Mouse (Mus musculus) bone marrow macrophage, adult 2 months (primary cell): Measurements from ENCODE around the gene Gm49388. TPM values are rescaled to one million over a fixed set of nuclear protein-coding genes. Genes with fewer than 3 reads are reported as not detected.

Experiments
- H3K27ac ChIP-seq: 2 replicates; pipeline ENCODE4 v1.5.1; 2012; ENCODE audit warnings: low read depth, low read length; ENCODE audit not compliant: insufficient read depth
- H3K4me1 ChIP-seq: 2 replicates; pipeline ENCODE4 v1.6.1; 2012; ENCODE audit warnings: low read length; ENCODE audit not compliant: control insufficient read depth, insufficient read depth
- H3K4me3 ChIP-seq: 2 replicates; pipeline ENCODE4 v1.5.1; 2012; ENCODE audit warnings: mild to moderate bottlenecking, low read length, moderate library complexity; ENCODE audit not compliant: insufficient read depth
- CTCF ChIP-seq: IDR thresholded peaks from 2 replicates; pipeline ENCODE4 v1.5.1; 2012; ENCODE audit warnings: low read depth, mild to moderate bottlenecking, low read length, moderate library complexity
- POLR2A ChIP-seq: IDR thresholded peaks from 2 replicates; pipeline ENCODE4 v1.6.1; 2012; ENCODE audit warnings: mild to moderate bottlenecking, low read depth, low read length, borderline replicate concordance
- polyA plus RNA-seq: library from polyadenylated mRNA; stranded (reverse); fragments of >200 nt; gene quantifications from 2 replicates; pipeline ENCODE4 v1.2.4, GENCODE M21; 2012; ENCODE audit not compliant: missing spikeins, insufficient read depth, insufficient read length

Gene Gm49388
- polyA plus RNA-seq, 1 experiment: not detected

GRCm38 (mm10) chr7:127776426-127776825 lies 9.0 kb upstream of the Gm49388 start, which contains the start of gene Setd1a:
Gene Setd1a (plus strand): TSS chr7:127776670.
- H3K4me1 ChIP-seq: peaks cover 12% of the 10 kb centered on the region
- peak within 1 kb of the TSS; percentile 90 for H3K4me3 ChIP-seq
- TF ChIP-seq POLR2A: no peak
- no peak for TF ChIP-seq CTCF
- H3K27ac ChIP-seq: peak within 1 kb of the TSS; percentile 98

- H3K4me1 ChIP-seq: peaks cover 10% of the 10 kb centered on the region
- TF ChIP-seq POLR2A (no peak), CTCF (no peak)
- H3K4me3 ChIP-seq: peak overlapping the region; percentile 90
- peak overlapping the region; percentile 98 for H3K27ac ChIP-seq
Measured at GRCm38 (mm10) chr7:127776878-127777473, 8.4 kb upstream of the Gm49388 start.

- peak overlapping the region; percentile 90 for H3K4me3 ChIP-seq
- H3K27ac ChIP-seq: peak overlapping the region; percentile 98
- peaks cover 7% of the 10 kb centered on the region for H3K4me1 ChIP-seq
- TF ChIP-seq POLR2A (no peak), CTCF (no peak)
Measured at GRCm38 (mm10) chr7:127777474-127778266, 7.7 kb upstream of the Gm49388 start.

GRCm38 (mm10) chr7:127778350-127778749 lies 7.1 kb upstream of the Gm49388 start:
- no peak overlapping the region for H3K27ac ChIP-seq
- no peak for TF ChIP-seq POLR2A
- TF ChIP-seq CTCF: no peak
- H3K4me3 ChIP-seq: peak overlapping the region; percentile 90
- peaks cover 7% of the 10 kb centered on the region for H3K4me1 ChIP-seq

- no peak overlapping the region for H3K27ac ChIP-seq
- TF ChIP-seq CTCF (no peak), POLR2A (no peak)
- peaks cover 16% of the 10 kb centered on the region for H3K4me1 ChIP-seq
- no peak overlapping the region for H3K4me3 ChIP-seq
Measured at GRCm38 (mm10) chr7:127797076-127797845, 11.9 kb downstream of the Gm49388 start.

- H3K4me1 ChIP-seq: peaks cover 15% of the 10 kb centered on the region
- TF ChIP-seq CTCF: no peak
- no peak for TF ChIP-seq POLR2A
- H3K27ac ChIP-seq: no peak overlapping the region
- H3K4me3 ChIP-seq: no peak overlapping the region
Measured at GRCm38 (mm10) chr7:127798591-127798990, 13.2 kb downstream of the Gm49388 start.

GRCm38 (mm10) chr7:127799211-127799610 lies 13.8 kb downstream of the Gm49388 start:
- Histone ChIP-seq H3K27ac (no peak overlapping the region), H3K4me1 (peaks cover 15% of the 10 kb centered on the region), H3K4me3 (no peak overlapping the region)
- no peak for TF ChIP-seq CTCF
- no peak for TF ChIP-seq POLR2A

DNA sequence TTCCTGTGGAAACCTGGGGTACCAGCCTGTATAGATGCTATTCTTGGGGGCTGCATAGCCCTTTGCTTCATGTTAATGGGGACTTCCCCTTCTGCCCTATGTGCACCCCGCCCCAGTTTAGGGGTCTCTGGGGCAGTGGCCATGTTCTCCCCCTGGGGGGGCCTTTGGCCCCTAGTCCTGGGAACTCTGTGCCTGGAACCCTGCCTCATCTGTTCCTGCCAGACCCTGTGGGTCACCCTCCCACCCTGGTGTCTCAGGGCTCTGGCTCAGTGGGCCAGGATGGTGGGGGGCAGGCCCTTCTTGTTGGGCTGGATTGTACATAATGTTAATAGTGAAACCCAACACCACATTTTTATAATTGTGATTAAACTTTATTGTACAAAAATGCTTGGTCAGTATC lies 14.3 kb downstream of the Gm49388 start:
- Histone ChIP-seq H3K4me1 (peaks cover 15% of the 10 kb centered on the region), H3K4me3 (no peak overlapping the region), H3K27ac (no peak overlapping the region)
- TF ChIP-seq POLR2A (no peak), CTCF (no peak)

- TF ChIP-seq POLR2A: 0 out of 2 replicates have a peak, but pooled peaks have one; percentile 71
- peak; percentile 72 for TF ChIP-seq CTCF
- H3K27ac ChIP-seq: peak within 1 kb of the TSS; percentile 49
- peaks cover 15% of the 10 kb centered on the region for H3K4me1 ChIP-seq
- H3K4me3 ChIP-seq: peak within 1 kb of the TSS; percentile 58
Measured at GRCm38 (mm10) chr7:127800435-127801009, 15.1 kb downstream of the Gm49388 start, which contains the start of gene Hsd3b7. Gene Hsd3b7 (plus strand): TSS chr7:127800604.
